Mouse (Mus musculus) neural tube, embryonic 13.5 days (tissue): Measurements from ENCODE around the gene Ttll8. TPM values are rescaled to one million over a fixed set of nuclear protein-coding genes. Genes with fewer than 3 reads are reported as not detected.

Experiments used
- ATAC-seq: fragments of 200-750 bp; cut with Nextera tagmentation; 2 replicates; pipeline ENCODE4 v1.8.0; 2017; ENCODE audit warnings: low read depth, mild to moderate bottlenecking, moderate TSS enrichment, moderate library complexity
- H3K27ac ChIP-seq: fragments of 300-500 bp; sonication (generic); replicated peaks from 2 replicates; pipeline ENCODE4 v1.5.1; 2015; ENCODE audit warnings: moderate library complexity, mild to moderate bottlenecking, inconsistent platforms
- H3K27me3 ChIP-seq: fragments of 300-500 bp; sonication (generic); 2 replicates; pipeline ENCODE4 v1.6.1; 2015; ENCODE audit warnings: mild to moderate bottlenecking, inconsistent platforms
- H3K36me3 ChIP-seq: fragments of 300-500 bp; sonication (generic); 2 replicates; pipeline ENCODE4 v1.6.1; 2015; ENCODE audit warnings: mild to moderate bottlenecking, inconsistent platforms
- H3K4me1 ChIP-seq: fragments of 300-500 bp; sonication (generic); replicated peaks from 2 replicates; pipeline ENCODE4 v1.6.1; 2015; ENCODE audit warnings: inconsistent platforms
- H3K4me2 ChIP-seq: fragments of 300-500 bp; sonication (generic); 2 replicates; pipeline ENCODE4 v1.6.1; 2015; ENCODE audit warnings: inconsistent platforms, mild to moderate bottlenecking, moderate library complexity
- H3K4me3 ChIP-seq: fragments of 300-500 bp; sonication (generic); 2 replicates; pipeline ENCODE4 v1.5.1; 2015; ENCODE audit warnings: mild to moderate bottlenecking, inconsistent platforms
- H3K9ac ChIP-seq: fragments of 300-500 bp; sonication (generic); 2 replicates; pipeline ENCODE4 v1.6.1; 2015; ENCODE audit warnings: moderate library complexity, mild to moderate bottlenecking, inconsistent platforms
- H3K9me3 ChIP-seq: fragments of 300-500 bp; sonication (generic); 2 replicates; pipeline ENCODE4 v1.6.1; 2016; ENCODE audit warnings: inconsistent platforms
- WGBS: fragments of 180-500 bp; shearing (Covaris S2); methylation state at CpG from one replicate; pipeline ENCODE4 v1.1.7; 2015; 5-methylcytosine and 5-hydroxymethylcytosine counted together
- polyA plus RNA-seq: library from polyadenylated mRNA; unstranded; fragments of >200 nt; fragmentation: Nextera tagmentation; extraction: Ambion mirVana; gene quantifications from 2 replicates; pipeline ENCODE4 v1.2.1, GENCODE M21; 2015

Ttll8 gene
- polyA plus RNA-seq, 1 experiment from 2014 or later: not detected

- Histone ChIP-seq H3K36me3 (peaks cover 39% of the 10 kb centered on the region), H3K4me3 (peak overlapping the region; percentile 94), H3K4me2 (peak overlapping the region; percentile 77), H3K4me1 (peaks cover 36% of the 10 kb centered on the region), H3K27me3 (no peaks in the 10 kb centered on the region), H3K27ac (peak overlapping the region; percentile 98), H3K9me3 (0 out of 2 replicates have a peak, but pooled peaks cover 3% of the 10 kb centered on the region), H3K9ac (peak overlapping the region; percentile 95)
- peak; percentile 67 for ATAC-seq
- 0% methylated on average over 26 of the region's 39 CpGs for WGBS
Measured at GRCm38 (mm10) chr15:88863695-88864231, 90.5 kb downstream of the Ttll8 start.

- Histone ChIP-seq H3K9me3 (no peaks in the 10 kb centered on the region), H3K4me2 (peak overlapping the region; percentile 77), H3K27ac (peak overlapping the region; percentile 98), H3K36me3 (peaks cover 36% of the 10 kb centered on the region), H3K9ac (peak overlapping the region; percentile 95), H3K4me1 (peaks cover 36% of the 10 kb centered on the region), H3K27me3 (no peaks in the 10 kb centered on the region), H3K4me3 (peak overlapping the region; percentile 94)
- WGBS: under 1% methylated on average over 97 of the region's 98 CpGs
- ATAC-seq: peak; percentile 29
Measured at GRCm38 (mm10) chr15:88862881-88863694, 91.1 kb downstream of the Ttll8 start.

- peak within 1 kb of the TSS; percentile 98 for H3K27ac ChIP-seq
- peaks cover 30% of the 10 kb centered on the region for H3K36me3 ChIP-seq
- peak within 1 kb of the TSS; percentile 77 for H3K4me2 ChIP-seq
- under 1% methylated on average over 107 of the region's 107 CpGs for WGBS
- peaks cover 36% of the 10 kb centered on the region for H3K4me1 ChIP-seq
- H3K4me3 ChIP-seq: peak within 1 kb of the TSS; percentile 94
- H3K9me3 ChIP-seq: no peaks in the 10 kb centered on the region
- ATAC-seq: peak; percentile 81
- H3K27me3 ChIP-seq: no peaks in the 10 kb centered on the region
- peak within 1 kb of the TSS; percentile 95 for H3K9ac ChIP-seq
Measured at GRCm38 (mm10) chr15:88861772-88862622, 92.2 kb downstream of the Ttll8 start, which contains the start of gene Pim3. Gene Pim3 (plus strand): TSS chr15:88862186.

- H3K4me2 ChIP-seq: no peak overlapping the region
- 92% methylated on average over 3 of the region's 3 CpGs for WGBS
- H3K9ac ChIP-seq: no peak overlapping the region
- no peak overlapping the region for H3K4me3 ChIP-seq
- H3K27ac ChIP-seq: no peak overlapping the region
- no peaks in the 10 kb centered on the region for H3K9me3 ChIP-seq
- peaks cover 17% of the 10 kb centered on the region for H3K36me3 ChIP-seq
- no peaks in the 10 kb centered on the region for H3K27me3 ChIP-seq
- ATAC-seq: no peak
- peaks cover 32% of the 10 kb centered on the region for H3K4me1 ChIP-seq
Measured at GRCm38 (mm10) chr15:88860781-88861180, 93.4 kb downstream of the Ttll8 start.

DNA sequence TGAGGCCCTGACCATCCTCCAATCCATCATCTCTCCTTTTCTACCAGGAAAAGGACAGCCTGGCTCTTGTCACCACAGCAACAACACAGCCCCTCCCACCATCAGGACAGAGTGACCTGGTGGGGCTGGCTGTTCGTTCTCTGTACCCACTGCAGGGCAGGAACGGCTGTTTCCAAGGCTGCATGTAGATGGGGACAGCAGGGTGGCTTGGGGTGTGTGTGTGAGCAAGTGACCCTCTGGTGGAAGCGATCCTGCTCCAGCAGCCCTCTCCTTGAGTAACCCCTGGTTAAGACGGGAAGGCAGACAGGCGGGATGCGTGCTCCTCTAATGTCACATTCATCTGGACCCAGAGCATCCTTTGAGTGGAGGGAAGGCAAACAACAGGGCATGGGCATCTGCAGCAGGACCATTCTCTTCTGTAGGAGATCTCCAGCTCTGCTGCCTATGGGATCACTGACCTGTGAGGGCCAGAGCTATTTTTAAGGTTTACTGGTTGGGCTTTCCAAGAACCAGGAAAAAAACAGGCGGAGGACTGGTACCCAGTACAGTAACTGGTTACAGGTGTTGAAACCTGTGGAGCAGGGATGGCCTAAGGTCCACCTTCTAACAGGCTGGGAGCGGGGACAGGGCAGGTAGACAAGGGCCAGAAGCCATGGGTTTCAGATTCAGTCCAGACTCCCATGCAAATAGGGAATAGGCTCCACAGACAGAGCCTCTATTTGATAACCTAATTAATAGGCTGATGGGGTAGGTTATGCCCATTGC is 94.8 kb downstream of the Ttll8 start:
- no peak overlapping the region for H3K4me3 ChIP-seq
- H3K9ac ChIP-seq: no peak overlapping the region
- H3K27me3 ChIP-seq: no peaks in the 10 kb centered on the region
- no peaks in the 10 kb centered on the region for H3K9me3 ChIP-seq
- ATAC-seq: no peak
- H3K36me3 ChIP-seq: peaks cover 3% of the 10 kb centered on the region
- WGBS: 71% methylated on average over 8 of the region's 8 CpGs
- no peak overlapping the region for H3K4me2 ChIP-seq
- no peak overlapping the region for H3K27ac ChIP-seq
- peaks cover 23% of the 10 kb centered on the region for H3K4me1 ChIP-seq

GRCm38 (mm10) chr15:88858707-88859106 is 95.5 kb downstream of the Ttll8 start:
- Histone ChIP-seq H3K9me3 (no peaks in the 10 kb centered on the region), H3K9ac (no peak overlapping the region), H3K4me3 (no peak overlapping the region), H3K36me3 (no peaks in the 10 kb centered on the region), H3K4me1 (peaks cover 20% of the 10 kb centered on the region), H3K27ac (no peak overlapping the region), H3K4me2 (no peak overlapping the region), H3K27me3 (no peaks in the 10 kb centered on the region)
- no peak for ATAC-seq
- 69% methylated on average over 2 of the region's 2 CpGs for WGBS

- WGBS: 91% methylated on average over 3 of the region's 3 CpGs
- Histone ChIP-seq H3K36me3 (no peaks in the 10 kb centered on the region), H3K27ac (no peak overlapping the region), H3K9me3 (no peaks in the 10 kb centered on the region), H3K4me2 (no peak overlapping the region), H3K27me3 (no peaks in the 10 kb centered on the region), H3K4me3 (no peak overlapping the region), H3K9ac (no peak overlapping the region), H3K4me1 (peaks cover 19% of the 10 kb centered on the region)
- no peak for ATAC-seq
Measured at GRCm38 (mm10) chr15:88858141-88858541, 96.1 kb downstream of the Ttll8 start.

GRCm38 (mm10) chr15:88857361-88857760 is 96.9 kb downstream of the Ttll8 start:
- no peak overlapping the region for H3K4me2 ChIP-seq
- H3K27ac ChIP-seq: no peak overlapping the region
- no peaks in the 10 kb centered on the region for H3K36me3 ChIP-seq
- 94% methylated on average over 7 of the region's 7 CpGs for WGBS
- H3K4me1 ChIP-seq: peaks cover 14% of the 10 kb centered on the region
- no peaks in the 10 kb centered on the region for H3K27me3 ChIP-seq
- no peaks in the 10 kb centered on the region for H3K9me3 ChIP-seq
- ATAC-seq: no peak
- no peak overlapping the region for H3K9ac ChIP-seq
- no peak overlapping the region for H3K4me3 ChIP-seq

- Histone ChIP-seq H3K9ac (no peak overlapping the region), H3K4me1 (peaks cover 13% of the 10 kb centered on the region), H3K4me2 (no peak overlapping the region), H3K4me3 (no peak overlapping the region), H3K27me3 (no peaks in the 10 kb centered on the region), H3K27ac (no peak overlapping the region), H3K9me3 (no peaks in the 10 kb centered on the region), H3K36me3 (no peaks in the 10 kb centered on the region)
- ATAC-seq: no peak
- WGBS: 89% methylated on average over 5 of the region's 5 CpGs
Measured at GRCm38 (mm10) chr15:88856613-88857012, 97.6 kb downstream of the Ttll8 start.

GRCm38 (mm10) chr15:88855896-88856417 is 98.3 kb downstream of the Ttll8 start:
- no peaks in the 10 kb centered on the region for H3K9me3 ChIP-seq
- 80% methylated on average over 6 of the region's 6 CpGs for WGBS
- peaks cover 8% of the 10 kb centered on the region; the same call in 1 of the 2 replicates for H3K4me1 ChIP-seq
- H3K36me3 ChIP-seq: no peaks in the 10 kb centered on the region
- no peak for ATAC-seq
- H3K4me3 ChIP-seq: no peak overlapping the region
- H3K27ac ChIP-seq: no peak overlapping the region
- no peak overlapping the region for H3K9ac ChIP-seq
- no peak overlapping the region for H3K4me2 ChIP-seq
- no peaks in the 10 kb centered on the region for H3K27me3 ChIP-seq
